Mouse (Mus musculus) lung, postnatal 36 days (tissue): Measurements from ENCODE around the gene Hapln2.

Source experiments
- DNase-seq: peaks from one replicate; pipeline ENCODE4 v3.0.0; 2022; ENCODE audit warnings: mixed read lengths

The Hapln2 gene

GRCm38 (mm10) chr3:87980085-87980484 lies 47.3 kb downstream of the Hapln2 start:
- DNase-seq: no peak

- DNase-seq: no peak
Measured at GRCm38 (mm10) chr3:87979493-87979892, 47.9 kb downstream of the Hapln2 start.

- peak; percentile 46 for DNase-seq
Measured at GRCm38 (mm10) chr3:87974381-87974987, 52.9 kb downstream of the Hapln2 start.

GRCm38 (mm10) chr3:87973593-87974380 lies 53.6 kb downstream of the Hapln2 start:
- DNase-seq: no peak

- no peak for DNase-seq
Measured at GRCm38 (mm10) chr3:87972776-87973175, 54.6 kb downstream of the Hapln2 start.

- DNase-seq: no peak
Measured at GRCm38 (mm10) chr3:87972203-87972664, 55.1 kb downstream of the Hapln2 start.
